Mouse (Mus musculus): Measurements from ENCODE around the gene Scfd2. TPM values are rescaled to one million over a fixed set of nuclear protein-coding genes. Genes with fewer than 3 reads are reported as not detected.

Gene Scfd2
- polyA plus RNA-seq, 2 experiments, result 3.9 to 9.4 TPM

DNA sequence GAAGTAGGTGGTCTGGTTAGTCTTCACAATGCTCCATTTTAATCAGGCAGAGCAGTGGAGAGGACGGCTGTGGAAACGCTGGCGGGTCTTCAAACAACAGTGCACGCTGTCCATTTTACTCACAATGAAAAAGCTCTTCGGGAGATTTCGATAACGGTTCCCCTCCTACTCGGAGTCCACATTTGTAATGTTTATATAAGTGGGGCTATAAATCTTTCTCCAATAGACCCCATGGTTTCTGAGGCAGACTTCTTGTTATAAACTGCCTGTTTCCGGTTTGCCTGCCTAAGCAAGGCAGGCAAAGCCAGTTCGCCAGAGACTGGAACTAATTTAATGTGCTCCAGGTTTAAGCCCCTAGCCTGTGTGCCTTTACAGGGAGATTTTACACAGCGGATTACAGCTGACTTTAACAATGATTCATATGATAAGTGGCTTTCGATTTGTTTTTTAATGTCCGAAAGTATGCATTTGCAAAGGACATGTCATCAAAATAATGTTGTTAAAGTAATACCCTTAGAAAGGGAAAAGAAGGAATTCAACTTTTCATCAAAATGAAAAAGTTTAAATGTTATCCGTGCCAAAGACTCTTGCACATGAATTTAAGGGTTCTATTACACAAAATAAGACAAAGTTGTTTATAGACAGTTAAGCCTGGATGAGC is 98.5 kb downstream of the Scfd2 start:
- no peaks in the 10 kb centered on the region for H3K27me3 ChIP-seq (ENCODE audit: control insufficient read depth, insufficient read depth, low read length)
- DNase-seq (ENCODE audit: low read depth in 3 of 3, low spot score in 3 of 3) (no peak), ATAC-seq (ENCODE audit: insufficient read depth) (no peak)
- H3K36me3 ChIP-seq (replicated peaks; ENCODE audit: control insufficient read depth, insufficient read depth, low read depth), result no peaks in the 10 kb centered on the region
- no peaks in the 10 kb centered on the region for H3K9me3 ChIP-seq (ENCODE audit: control insufficient read depth, low read length)
- H3K27ac ChIP-seq, result no peak overlapping the region
- H3K9ac ChIP-seq (replicated peaks), result no peak overlapping the region
- no peak overlapping the region for H3K4me2 ChIP-seq (ENCODE audit: low read depth)
- no peak overlapping the region for H3K4me3 ChIP-seq (ENCODE audit: insufficient read depth in 1 of 2, low read depth in 2 of 2, low read length in 2 of 2)
- TF ChIP-seq EP300 (IDR thresholded peaks at IDR 0.05; ENCODE audit: low read depth), result no peak
- no peak for TF ChIP-seq CTCF (IDR thresholded peaks at IDR 0.05; ENCODE audit: low read depth)
- 52% methylated on average over 14 of the region's 14 CpGs for WGBS (ENCODE audit: insufficient replicate concordance)
- no peaks in the 10 kb centered on the region for H3K4me1 ChIP-seq (replicated peaks; ENCODE audit: control insufficient read depth in 2 of 2, insufficient read depth in 2 of 2, low read length in 1 of 2)

DNA sequence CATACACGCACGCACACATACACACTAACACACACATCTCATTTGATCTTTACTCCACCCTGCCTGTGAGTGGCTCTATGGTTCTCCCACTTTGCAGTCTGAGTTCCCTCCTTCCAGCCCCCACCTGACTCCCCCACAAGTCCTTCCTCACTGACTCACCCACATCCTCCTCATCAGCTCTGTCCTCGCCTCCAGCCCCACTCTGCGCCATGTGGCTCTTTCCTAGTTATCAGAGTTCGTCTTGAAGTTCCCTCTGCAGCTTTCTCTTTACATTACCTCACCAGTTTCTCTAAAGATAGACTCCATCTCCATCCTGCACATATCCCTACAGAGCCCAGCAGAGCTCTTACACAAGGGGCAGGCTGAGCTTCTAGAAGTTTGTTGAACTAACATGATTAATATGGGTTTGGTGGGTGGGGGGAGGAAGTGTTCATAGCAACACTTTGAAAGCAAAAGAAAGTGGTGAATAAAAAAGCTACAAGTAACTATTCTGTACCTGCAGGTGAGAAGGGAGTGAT is 110.9 kb downstream of the Scfd2 start:
- Histone ChIP-seq H3K4me2 (ENCODE audit: low read depth) (no peak overlapping the region), H3K36me3 (replicated peaks; ENCODE audit: control insufficient read depth, insufficient read depth, low read depth) (no peaks in the 10 kb centered on the region), H3K9ac (replicated peaks) (no peak overlapping the region), H3K4me3 (ENCODE audit: insufficient read depth in 1 of 2, low read depth in 2 of 2, low read length in 2 of 2) (no peak overlapping the region), H3K4me1 (replicated peaks; ENCODE audit: control insufficient read depth in 2 of 2, insufficient read depth in 2 of 2, low read length in 1 of 2) (0 out of 4 replicates have a peak, but pooled peaks cover 0 to 2% of the 10 kb centered on the region in 2 experiments), H3K27me3 (ENCODE audit: control insufficient read depth, insufficient read depth, low read length) (no peaks in the 10 kb centered on the region), H3K27ac (no peak overlapping the region), H3K9me3 (ENCODE audit: control insufficient read depth, low read length) (no peaks in the 10 kb centered on the region)
- WGBS (ENCODE audit: insufficient replicate concordance), result 64% methylated on average over 5 of the region's 5 CpGs
- DNase-seq (ENCODE audit: low read depth in 3 of 3, low spot score in 3 of 3) (no peak), ATAC-seq (ENCODE audit: insufficient read depth) (no peak)
- TF ChIP-seq EP300 (IDR thresholded peaks at IDR 0.05; ENCODE audit: low read depth) (no peak), CTCF (IDR thresholded peaks at IDR 0.05; ENCODE audit: low read depth) (no peak)

DNA sequence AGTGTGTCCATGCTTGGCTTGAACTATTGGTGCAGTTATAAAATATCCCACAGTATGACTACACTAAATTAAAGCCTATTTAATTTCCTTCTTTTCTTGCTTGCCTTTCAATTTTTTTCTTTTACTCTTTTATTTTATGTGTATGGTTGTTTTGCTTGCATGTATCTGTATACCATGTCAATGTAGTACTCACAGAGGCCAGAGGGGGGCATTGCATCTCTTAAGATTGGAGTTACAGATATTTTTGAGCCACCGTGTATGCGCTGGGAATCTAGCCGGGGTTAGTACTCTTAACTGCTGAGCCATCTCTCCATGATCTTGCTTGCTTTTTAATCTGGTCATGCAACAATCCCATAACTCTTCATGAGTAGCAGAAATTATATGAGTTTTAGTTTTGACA is 119.0 kb downstream of the Scfd2 start:
- no peak for ATAC-seq (ENCODE audit: insufficient read depth)
- WGBS (ENCODE audit: insufficient replicate concordance), result 90% methylated on average over 3 of the region's 3 CpGs

DNA sequence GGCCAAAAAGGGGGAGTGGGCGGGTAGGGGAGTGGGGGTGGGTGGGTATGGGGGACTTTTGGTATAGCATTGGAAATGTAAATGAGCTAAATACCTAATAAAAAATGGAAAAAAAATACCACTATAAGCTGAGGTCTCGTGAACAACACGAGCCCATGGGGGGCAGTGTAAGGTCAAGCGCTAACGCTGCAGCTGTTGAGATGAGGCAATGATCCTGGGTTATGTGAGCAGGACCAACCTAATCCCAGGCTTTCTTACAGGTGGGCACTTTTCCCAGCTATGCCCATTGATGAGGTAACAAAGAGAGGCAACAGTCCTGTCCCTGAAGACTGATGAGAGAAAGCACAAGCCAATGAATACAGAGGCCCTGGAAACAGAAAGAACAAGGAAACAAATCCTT is 126.7 kb downstream of the Scfd2 start:
- H3K36me3 ChIP-seq (replicated peaks; ENCODE audit: control insufficient read depth, insufficient read depth, low read depth), result no peaks in the 10 kb centered on the region
- H3K4me3 ChIP-seq (ENCODE audit: insufficient read depth in 1 of 2, low read depth in 2 of 2, low read length in 2 of 2), result no peak overlapping the region
- H3K4me2 ChIP-seq (ENCODE audit: low read depth), result no peak overlapping the region
- DNase-seq (ENCODE audit: low read depth in 3 of 3, low spot score in 3 of 3), result no peak
- H3K9me3 ChIP-seq (ENCODE audit: control insufficient read depth, low read length), result no peaks in the 10 kb centered on the region
- peaks cover 0 to 8% of the 10 kb centered on the region in 2 experiments; a peak in 2 of 4 replicates for H3K4me1 ChIP-seq (replicated peaks; ENCODE audit: control insufficient read depth in 2 of 2, insufficient read depth in 2 of 2, low read length in 1 of 2)
- TF ChIP-seq CTCF (IDR thresholded peaks at IDR 0.05; ENCODE audit: low read depth) (no peak), EP300 (IDR thresholded peaks at IDR 0.05; ENCODE audit: low read depth) (no peak)
- no peak overlapping the region for H3K9ac ChIP-seq (replicated peaks)
- no peak for ATAC-seq (ENCODE audit: insufficient read depth)
- no peak overlapping the region for H3K27ac ChIP-seq
- 82% methylated on average over 4 of the region's 5 CpGs for WGBS (ENCODE audit: insufficient replicate concordance)
- H3K27me3 ChIP-seq (ENCODE audit: control insufficient read depth, insufficient read depth, low read length), result no peaks in the 10 kb centered on the region

More for the DNA sequence above, 119.0 kb downstream of the Scfd2 start:
- H3K27me3 ChIP-seq (ENCODE audit: control insufficient read depth, insufficient read depth, low read length), result no peaks in the 10 kb centered on the region
- no peak overlapping the region for H3K4me3 ChIP-seq (ENCODE audit: insufficient read depth in 1 of 2, low read depth in 2 of 2, low read length in 2 of 2)
- DNase-seq (ENCODE audit: low read depth in 3 of 3, low spot score in 3 of 3), result no peak
- TF ChIP-seq EP300 (IDR thresholded peaks at IDR 0.05; ENCODE audit: low read depth), result no peak
- TF ChIP-seq CTCF (IDR thresholded peaks at IDR 0.05; ENCODE audit: low read depth), result no peak
- no peak overlapping the region for H3K4me2 ChIP-seq (ENCODE audit: low read depth)
- no peak overlapping the region for H3K9ac ChIP-seq (replicated peaks)
- H3K27ac ChIP-seq, result no peak overlapping the region
- H3K36me3 ChIP-seq (replicated peaks; ENCODE audit: control insufficient read depth, insufficient read depth, low read depth), result no peaks in the 10 kb centered on the region
- no peaks in the 10 kb centered on the region for H3K9me3 ChIP-seq (ENCODE audit: control insufficient read depth, low read length)
- H3K4me1 ChIP-seq (replicated peaks; ENCODE audit: control insufficient read depth in 2 of 2, insufficient read depth in 2 of 2, low read length in 1 of 2), result no peaks in the 10 kb centered on the region

DNA sequence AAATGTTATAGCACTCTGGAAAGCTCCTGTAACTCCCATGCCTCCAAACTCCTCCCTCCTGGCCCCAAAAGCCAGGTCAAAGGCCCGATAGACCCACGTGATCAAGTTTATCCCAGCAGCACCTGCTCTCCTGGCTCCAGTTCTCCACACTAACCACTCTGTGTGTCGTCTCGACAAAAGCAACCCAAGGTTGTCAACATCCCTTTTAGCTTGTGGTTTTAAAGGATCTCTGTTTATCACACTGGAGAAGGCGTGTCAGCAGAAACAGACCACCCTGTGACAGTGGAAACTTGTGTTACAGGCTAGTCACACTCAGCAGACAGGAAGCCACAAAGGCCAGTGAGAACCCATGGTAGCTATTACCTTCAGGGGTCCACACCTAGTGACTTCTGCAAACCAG is 127.5 kb downstream of the Scfd2 start:
- Histone ChIP-seq H3K9me3 (ENCODE audit: control insufficient read depth, low read length) (no peaks in the 10 kb centered on the region), H3K9ac (replicated peaks) (no peak overlapping the region), H3K27me3 (ENCODE audit: control insufficient read depth, insufficient read depth, low read length) (no peaks in the 10 kb centered on the region), H3K36me3 (replicated peaks; ENCODE audit: control insufficient read depth, insufficient read depth, low read depth) (no peaks in the 10 kb centered on the region), H3K4me2 (ENCODE audit: low read depth) (no peak overlapping the region), H3K4me3 (ENCODE audit: insufficient read depth in 1 of 2, low read depth in 2 of 2, low read length in 2 of 2) (no peak overlapping the region), H3K27ac (no peak overlapping the region), H3K4me1 (replicated peaks; ENCODE audit: control insufficient read depth in 2 of 2, insufficient read depth in 2 of 2, low read length in 1 of 2) (peaks cover 0 to 8% of the 10 kb centered on the region in 2 experiments; a peak in 2 of 4 replicates)
- WGBS (ENCODE audit: insufficient replicate concordance), result 8% methylated on average over 5 of the region's 5 CpGs
- no peak for TF ChIP-seq EP300 (IDR thresholded peaks at IDR 0.05; ENCODE audit: low read depth)
- no peak for TF ChIP-seq CTCF (IDR thresholded peaks at IDR 0.05; ENCODE audit: low read depth)
- DNase-seq (ENCODE audit: low read depth in 3 of 3, low spot score in 3 of 3) (no peak), ATAC-seq (ENCODE audit: insufficient read depth) (peak; percentile 31; the same call in 1 of the 2 replicates)
